Mouse (Mus musculus) heart, embryonic 10.5 days (tissue): ENCODE data around the gene Pigq. TPM values are rescaled to one million over a fixed set of nuclear protein-coding genes. Genes with fewer than 3 reads are reported as not detected.

Experiments
- DNase-seq: peaks from one replicate; pipeline ENCODE4 v3.0.0-alpha.2; 2017; ENCODE audit warnings: low spot score
- H3K27ac ChIP-seq: fragments of 300-500 bp; sonication (generic); 2 replicates; pipeline ENCODE4 v1.5.1; 2016; ENCODE audit warnings: mild to moderate bottlenecking
- H3K27me3 ChIP-seq: fragments of 300-500 bp; sonication (generic); 2 replicates; pipeline ENCODE4 v1.6.1; 2016; ENCODE audit warnings: mild to moderate bottlenecking; ENCODE audit not compliant: poor library complexity, insufficient read depth, severe bottlenecking
- H3K36me3 ChIP-seq: fragments of 300-500 bp; sonication (generic); 2 replicates; pipeline ENCODE4 v1.6.1; 2016; ENCODE audit warnings: mild to moderate bottlenecking, moderate library complexity
- H3K4me1 ChIP-seq: fragments of 300-500 bp; sonication (generic); 2 replicates; pipeline ENCODE4 v1.6.1; 2016; ENCODE audit warnings: mild to moderate bottlenecking
- H3K4me3 ChIP-seq: fragments of 300-500 bp; sonication (generic); 2 replicates; pipeline ENCODE4 v1.5.1; 2016; ENCODE audit warnings: mild to moderate bottlenecking, moderate library complexity
- H3K9me3 ChIP-seq: fragments of 300-500 bp; sonication (generic); 2 replicates; pipeline ENCODE4 v1.6.1; 2016; ENCODE audit warnings: mild to moderate bottlenecking, moderate library complexity
- WGBS: fragments of 180-500 bp; shearing (Covaris S2); methylation state at CpG from one replicate; pipeline ENCODE4 v1.1.7; 2016; 5-methylcytosine and 5-hydroxymethylcytosine counted together
- polyA plus RNA-seq: library from polyadenylated mRNA; unstranded; fragments of >200 nt; fragmentation: Nextera tagmentation; extraction: Ambion mirVana; gene quantifications from 2 replicates; pipeline ENCODE4 v1.2.1, GENCODE M21; 2016

Pigq gene
- polyA plus RNA-seq = 71.8 and 90.0 TPM in 2 replicates

DNA sequence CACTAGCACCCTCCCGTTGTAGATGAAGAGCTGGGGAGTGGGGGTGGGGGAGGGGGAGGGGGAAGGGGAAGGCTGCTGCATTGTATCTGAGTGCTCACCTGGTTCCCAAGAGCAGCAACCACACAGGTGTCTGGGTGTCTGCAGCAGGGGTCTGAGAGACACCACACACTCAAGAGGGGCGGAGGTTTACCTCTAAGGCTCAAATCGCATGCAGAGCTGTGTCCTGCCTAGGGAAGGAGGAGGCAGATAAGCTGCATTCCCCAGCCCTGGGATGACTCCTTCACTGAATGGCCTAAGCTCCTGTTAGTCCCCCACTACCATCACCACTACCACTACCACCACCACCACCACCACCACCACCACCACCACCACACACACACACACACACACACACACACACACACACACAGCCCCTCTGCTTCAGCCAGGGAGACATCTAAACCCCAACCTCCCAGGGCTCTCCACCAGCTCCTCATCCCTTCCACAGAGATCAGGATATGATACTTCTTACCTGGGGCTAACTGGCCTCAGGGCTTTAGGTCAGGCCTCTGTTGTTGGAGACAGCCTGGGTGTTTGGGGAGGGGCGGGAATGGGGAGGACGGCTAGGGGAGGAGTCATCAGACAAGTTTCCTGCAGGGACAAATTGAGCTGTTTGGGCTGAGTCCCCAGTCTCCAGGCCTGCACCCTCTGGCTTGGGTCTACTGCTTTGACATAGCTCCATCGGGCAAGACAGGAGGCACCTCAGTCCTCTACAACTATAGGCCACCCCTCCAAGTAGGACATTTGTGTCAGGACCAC is at the start of gene Pigq, which contains the start of gene Nhlrc4:
Gene Pigq (minus strand): TSS at position 571 of the 798 bp plus-strand sequence.
Gene Nhlrc4 (minus strand): TSS at position 596 of the 798 bp plus-strand sequence.
- Histone ChIP-seq H3K4me3 (peak within 1 kb of the TSS; percentile 1; the same call in 1 of the 2 replicates), H3K27ac (peak within 1 kb of the TSS; percentile 75)

DNA sequence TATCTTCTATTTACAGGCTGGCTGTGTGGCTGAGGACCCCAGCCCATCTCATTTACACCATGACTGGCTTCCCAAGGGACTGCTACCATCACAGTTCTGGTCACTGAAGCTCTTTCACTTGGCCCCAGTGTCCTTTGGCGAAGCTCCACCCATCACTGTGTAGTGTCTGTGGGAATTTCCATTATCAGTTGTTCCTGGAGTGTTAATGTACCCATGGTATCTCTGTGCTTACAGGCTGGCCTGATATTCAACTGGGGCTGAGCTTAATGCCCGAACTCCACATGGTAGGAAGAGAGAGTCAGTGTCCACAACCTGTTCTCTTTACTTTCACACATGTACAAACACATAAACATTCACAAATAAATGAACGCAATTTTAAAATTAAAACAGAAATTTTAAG is 48.8 kb upstream of the Pigq start:
- no peak for DNase-seq
- Histone ChIP-seq H3K9me3 (no peaks in the 10 kb centered on the region), H3K4me3 (no peak overlapping the region), H3K36me3 (peaks cover 84% of the 10 kb centered on the region), H3K4me1 (no peaks in the 10 kb centered on the region), H3K27ac (no peak overlapping the region), H3K27me3 (no peaks in the 10 kb centered on the region)
- 64% methylated on average over 3 of the region's 3 CpGs for WGBS

More for the DNA sequence above, at the start of gene Pigq, which contains the start of gene Nhlrc4:
- peaks cover 25% of the 10 kb centered on the region for H3K27me3 ChIP-seq
- DNase-seq = no peak
- H3K36me3 ChIP-seq = no peaks in the 10 kb centered on the region
- peaks cover 48% of the 10 kb centered on the region for H3K4me1 ChIP-seq
- 40% methylated on average over 5 of the region's 6 CpGs for WGBS
- H3K9me3 ChIP-seq = no peaks in the 10 kb centered on the region

DNA sequence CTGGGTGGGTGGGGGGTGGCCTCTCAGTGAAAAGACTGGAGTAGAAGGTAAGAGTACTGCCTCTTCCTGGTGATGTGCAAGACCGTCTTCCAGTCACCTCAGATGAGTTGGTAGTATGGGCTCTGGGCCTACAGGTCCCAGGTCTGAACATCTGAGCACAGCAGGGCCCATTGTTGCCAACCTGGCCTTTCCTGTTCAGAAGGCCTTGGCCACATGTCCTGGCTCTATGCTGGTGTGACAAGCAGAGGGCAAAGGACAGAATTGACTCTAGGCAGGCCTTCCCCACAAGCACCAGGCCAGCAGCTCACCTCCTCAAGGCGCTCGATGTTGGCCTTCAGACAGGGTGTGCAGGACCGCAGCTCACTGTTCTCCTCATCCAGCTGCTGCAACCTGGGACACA is 47.5 kb upstream of the Pigq start:
- Histone ChIP-seq H3K27me3 (no peaks in the 10 kb centered on the region), H3K27ac (no peak overlapping the region), H3K36me3 (peaks cover 78% of the 10 kb centered on the region), H3K9me3 (no peaks in the 10 kb centered on the region), H3K4me1 (no peaks in the 10 kb centered on the region), H3K4me3 (no peak overlapping the region)
- no peak for DNase-seq
- WGBS = 96% methylated on average over 4 of the region's 4 CpGs

DNA sequence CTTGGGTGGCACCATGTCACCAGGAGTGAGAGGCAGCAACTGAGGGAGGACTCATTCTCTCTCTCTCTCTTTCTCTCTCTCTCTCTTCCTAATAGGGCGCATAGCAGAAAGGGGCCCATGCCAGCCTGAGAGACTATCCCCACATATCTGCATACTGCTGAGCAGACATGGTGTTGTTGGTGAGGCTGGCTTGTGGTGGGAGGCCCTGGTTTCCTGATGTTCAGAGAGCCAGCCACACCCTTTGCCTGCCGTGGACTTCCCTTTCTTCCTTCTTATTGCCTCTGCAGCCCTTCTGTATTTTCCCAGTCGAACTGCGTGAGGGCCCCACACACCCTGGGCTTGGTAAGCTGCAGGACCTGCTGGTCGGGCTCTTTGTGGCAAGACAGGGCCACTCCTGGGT is 45.6 kb upstream of the Pigq start:
- no peaks in the 10 kb centered on the region for H3K9me3 ChIP-seq
- no peak for DNase-seq
- H3K27ac ChIP-seq = no peak overlapping the region
- no peaks in the 10 kb centered on the region for H3K27me3 ChIP-seq
- peaks cover 62% of the 10 kb centered on the region for H3K36me3 ChIP-seq
- no peak overlapping the region for H3K4me3 ChIP-seq
- no peaks in the 10 kb centered on the region for H3K4me1 ChIP-seq
- WGBS = 86% methylated on average over 5 of the region's 5 CpGs

DNA sequence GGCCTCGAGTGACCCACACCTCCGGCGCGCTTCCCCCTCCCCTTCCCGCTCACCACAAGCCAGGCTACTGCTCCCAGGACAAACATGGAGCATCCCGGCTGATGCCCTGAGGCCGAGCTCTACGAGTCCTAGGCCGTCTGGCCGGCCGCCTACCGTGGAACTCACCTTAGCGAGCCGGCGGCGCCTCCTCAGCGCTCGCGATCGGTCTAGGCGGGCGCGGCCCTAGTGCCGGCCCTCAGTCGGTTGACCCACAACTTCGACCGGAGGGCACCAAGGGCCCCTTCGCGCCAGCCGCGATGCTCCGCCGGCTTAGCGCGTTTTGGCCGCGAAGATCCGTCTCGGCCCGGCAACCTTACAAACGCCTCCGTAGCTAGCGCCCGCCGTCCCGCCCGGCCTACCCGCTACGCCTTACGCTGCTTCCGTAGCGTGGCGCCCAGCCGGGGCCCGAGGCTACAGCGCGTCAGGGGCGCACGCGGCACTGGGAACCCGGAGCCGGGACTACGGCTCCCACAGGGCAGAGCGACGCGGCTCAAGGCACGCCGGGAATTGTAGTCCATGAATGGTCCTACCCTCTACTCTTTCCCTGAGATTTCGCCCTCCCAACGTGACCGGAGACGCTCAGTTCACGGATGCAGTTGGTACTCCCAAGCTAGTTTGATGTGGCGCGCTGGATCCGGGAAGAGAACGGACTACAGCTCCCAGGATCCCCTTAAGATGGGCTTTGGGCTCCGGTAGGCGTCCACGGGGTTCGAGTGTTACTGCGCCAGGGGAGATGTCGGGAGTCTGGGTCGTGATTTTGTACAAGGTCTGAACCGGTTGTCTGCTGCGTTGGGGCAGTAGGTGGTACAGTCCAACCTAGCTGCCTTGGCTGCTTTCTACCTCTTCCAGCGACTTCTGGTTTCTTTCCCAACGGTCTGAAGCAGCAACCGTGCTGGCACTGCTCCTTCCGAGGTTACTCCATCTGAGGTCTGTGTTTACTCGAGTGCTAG is 40.9 kb upstream of the Pigq start, which contains the start of gene Capn15:
Gene Capn15 (minus strand): TSS at position 491 of the 989 bp plus-strand sequence.
- peak within 1 kb of the TSS; percentile 92 for H3K27ac ChIP-seq

DNA sequence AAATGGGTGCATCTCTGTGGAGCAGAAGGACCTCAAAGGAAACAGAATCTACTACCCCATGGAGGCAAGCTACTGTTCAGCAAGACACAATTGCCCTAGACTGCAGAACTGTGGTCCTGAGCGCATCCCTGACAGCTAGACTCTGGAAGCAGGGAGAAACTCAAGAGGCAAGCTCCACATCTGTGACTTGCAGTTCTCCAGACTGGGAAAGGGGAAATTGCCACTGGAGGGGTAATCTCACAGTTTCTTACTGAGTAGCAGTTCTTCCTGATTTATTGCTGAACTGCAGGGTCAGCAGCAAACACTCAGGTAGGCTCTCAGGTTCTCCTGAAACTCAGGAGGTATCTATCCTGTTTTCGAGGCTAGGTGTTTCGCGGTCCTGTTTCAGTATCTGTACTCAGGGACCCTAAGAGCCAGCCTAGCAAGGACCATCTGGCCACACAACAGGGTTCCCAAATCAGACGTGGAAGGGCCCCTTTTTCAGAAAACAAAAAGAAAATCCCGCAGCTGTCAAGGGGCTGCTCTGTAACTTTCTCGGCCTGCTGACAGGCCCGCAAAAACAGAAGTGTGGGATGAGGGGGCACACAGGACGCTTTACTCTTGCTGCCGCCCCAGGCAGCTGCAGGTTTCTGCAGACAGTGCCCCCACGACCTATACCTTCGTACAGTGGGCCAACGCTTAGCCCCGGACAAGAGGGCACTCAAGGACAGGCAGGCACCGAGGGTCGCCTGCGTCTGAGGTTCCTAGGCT is 40.0 kb upstream of the Pigq start:
- H3K36me3 ChIP-seq = peaks cover 18% of the 10 kb centered on the region
- peaks cover 35% of the 10 kb centered on the region for H3K4me1 ChIP-seq
- H3K27me3 ChIP-seq = no peaks in the 10 kb centered on the region
- peak overlapping the region; percentile 84 for H3K4me3 ChIP-seq
- H3K27ac ChIP-seq = peak overlapping the region; percentile 92
- 15% methylated on average over 17 of the region's 17 CpGs for WGBS
- DNase-seq = no peak
- H3K9me3 ChIP-seq = no peaks in the 10 kb centered on the region

More for the DNA sequence above, 40.9 kb upstream of the Pigq start, which contains the start of gene Capn15:
- peak; percentile 97 for DNase-seq
- no peaks in the 10 kb centered on the region for H3K27me3 ChIP-seq
- H3K36me3 ChIP-seq = peaks cover 26% of the 10 kb centered on the region
- peaks cover 26% of the 10 kb centered on the region for H3K4me1 ChIP-seq
- H3K9me3 ChIP-seq = no peaks in the 10 kb centered on the region
- peak within 1 kb of the TSS; percentile 84 for H3K4me3 ChIP-seq
- under 1% methylated on average over 91 of the region's 91 CpGs for WGBS

DNA sequence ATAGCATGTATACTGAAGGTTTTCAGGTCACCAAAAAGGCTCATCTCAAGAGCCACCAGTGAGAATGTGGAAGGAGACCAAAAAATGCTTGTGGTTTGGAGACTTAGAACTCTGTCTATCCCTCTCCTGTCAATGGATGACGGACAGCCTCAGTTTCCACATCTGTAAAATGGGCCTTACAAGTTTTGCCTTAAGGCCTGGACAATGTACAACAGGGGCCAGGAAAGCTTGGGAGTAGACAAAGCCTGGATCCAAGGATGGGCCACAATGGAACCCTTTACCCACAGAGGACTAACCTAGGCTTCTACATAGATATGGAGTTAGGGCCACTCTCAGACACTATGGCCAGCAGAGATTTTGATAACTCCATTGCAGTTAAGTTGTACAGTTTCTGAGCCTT is 39.3 kb upstream of the Pigq start:
- Histone ChIP-seq H3K4me1 (peaks cover 38% of the 10 kb centered on the region), H3K9me3 (no peaks in the 10 kb centered on the region), H3K36me3 (peaks cover 13% of the 10 kb centered on the region; the same call in 1 of the 2 replicates), H3K4me3 (peak overlapping the region; percentile 84), H3K27ac (no peak overlapping the region), H3K27me3 (no peaks in the 10 kb centered on the region)
- 100% methylated on average over 1 of the region's 1 CpGs for WGBS
- no peak for DNase-seq

DNA sequence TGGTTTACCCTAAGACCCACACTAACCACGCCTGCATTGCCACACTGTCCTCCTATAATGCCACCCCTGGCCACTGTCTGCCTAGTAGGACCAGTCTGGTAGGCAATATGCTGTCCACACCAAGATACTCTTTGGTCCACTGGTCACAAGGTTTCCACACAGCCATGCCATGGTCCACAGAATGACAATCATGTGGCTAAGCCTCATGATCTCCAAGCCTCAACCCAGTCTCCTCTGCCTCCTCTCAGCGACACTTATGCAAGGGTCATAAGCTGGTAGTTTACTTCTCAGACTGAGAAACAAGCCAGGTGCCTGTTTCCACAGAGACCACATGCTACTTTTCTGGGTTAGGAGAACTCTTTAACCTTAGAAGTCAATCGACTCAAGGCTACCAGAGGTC is 38.2 kb upstream of the Pigq start:
- WGBS = 88% methylated on average over 3 of the region's 3 CpGs
- no peaks in the 10 kb centered on the region for H3K27me3 ChIP-seq

DNA sequence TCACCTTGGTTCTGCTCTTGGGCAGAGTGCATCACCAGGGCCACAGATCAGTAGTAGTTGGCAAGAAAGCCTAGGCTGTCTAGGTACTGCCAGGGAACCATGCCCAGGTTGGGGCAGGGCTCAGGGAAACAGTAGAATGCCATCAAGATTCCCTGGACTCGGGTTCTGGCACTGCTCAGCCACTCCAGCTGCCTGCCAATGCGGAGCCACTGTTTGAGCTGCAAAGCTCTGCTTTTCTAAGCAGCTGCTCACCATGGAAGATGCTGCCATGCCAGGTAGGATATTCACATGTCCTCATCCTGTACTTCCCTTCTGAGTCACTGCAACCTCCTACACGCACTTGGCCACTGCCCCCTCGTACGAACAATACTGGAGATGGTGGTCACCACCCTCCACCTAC is 36.1 kb upstream of the Pigq start:
- peaks cover 8% of the 10 kb centered on the region; the same call in 1 of the 2 replicates for H3K36me3 ChIP-seq
- H3K4me1 ChIP-seq = peaks cover 38% of the 10 kb centered on the region
- no peak for DNase-seq
- H3K27ac ChIP-seq = no peak overlapping the region
- no peak overlapping the region for H3K4me3 ChIP-seq
- 83% methylated on average over 5 of the region's 5 CpGs for WGBS
- no peaks in the 10 kb centered on the region for H3K27me3 ChIP-seq
- H3K9me3 ChIP-seq = no peaks in the 10 kb centered on the region

More for the DNA sequence above, 38.2 kb upstream of the Pigq start:
- Histone ChIP-seq H3K4me3 (no peak overlapping the region), H3K36me3 (peaks cover 8% of the 10 kb centered on the region; the same call in 1 of the 2 replicates), H3K27ac (no peak overlapping the region), H3K9me3 (no peaks in the 10 kb centered on the region), H3K4me1 (peaks cover 38% of the 10 kb centered on the region)
- no peak for DNase-seq

DNA sequence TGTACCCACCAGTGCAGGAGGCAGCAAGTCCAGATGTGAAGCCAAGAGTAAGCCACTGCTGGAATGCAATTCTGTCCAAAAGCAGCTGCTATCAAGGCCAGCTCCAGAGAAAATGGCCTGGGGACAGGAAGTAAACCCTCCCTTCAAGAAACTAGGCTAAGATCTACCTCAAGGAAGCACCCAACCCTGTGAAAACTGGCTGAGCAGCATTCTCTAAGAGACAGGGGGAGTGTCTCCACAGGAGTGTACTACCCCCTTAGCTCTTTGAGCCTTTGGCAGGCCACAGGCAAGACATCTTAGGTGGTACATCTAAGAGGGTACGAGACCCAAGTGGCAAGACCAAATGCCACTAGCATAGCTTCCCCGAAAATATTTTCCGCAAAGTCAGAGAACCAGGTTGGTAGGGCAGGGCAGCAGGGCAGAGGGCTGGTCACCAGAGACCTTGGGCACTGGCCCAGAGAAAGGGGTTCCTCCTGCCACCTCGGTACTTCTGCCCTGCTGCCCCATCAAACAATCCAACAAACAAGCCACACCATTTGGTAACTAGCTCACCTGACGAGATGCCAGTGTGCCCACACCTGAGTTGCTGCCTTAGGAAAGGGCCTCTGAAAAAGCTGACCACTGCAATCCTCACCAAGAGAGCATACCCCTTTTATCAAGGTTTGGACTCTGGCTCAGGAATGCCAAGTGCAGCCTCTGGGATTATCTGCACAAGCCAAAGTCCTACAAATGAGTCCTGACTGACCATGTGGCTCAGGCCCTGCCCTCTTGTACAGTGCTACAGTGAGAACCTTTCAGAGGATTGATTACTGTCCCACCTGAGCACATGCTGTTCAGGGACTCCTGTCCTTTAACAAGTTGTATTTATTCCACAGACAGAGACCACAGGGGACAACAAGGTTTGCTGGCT is 35.3 kb upstream of the Pigq start:
- Histone ChIP-seq H3K27ac (no peak overlapping the region), H3K4me1 (peaks cover 38% of the 10 kb centered on the region), H3K4me3 (no peak overlapping the region), H3K9me3 (no peaks in the 10 kb centered on the region), H3K36me3 (peaks cover 9% of the 10 kb centered on the region; the same call in 1 of the 2 replicates), H3K27me3 (no peaks in the 10 kb centered on the region)
- no peak for DNase-seq
- WGBS = 87% methylated on average over 5 of the region's 5 CpGs

DNA sequence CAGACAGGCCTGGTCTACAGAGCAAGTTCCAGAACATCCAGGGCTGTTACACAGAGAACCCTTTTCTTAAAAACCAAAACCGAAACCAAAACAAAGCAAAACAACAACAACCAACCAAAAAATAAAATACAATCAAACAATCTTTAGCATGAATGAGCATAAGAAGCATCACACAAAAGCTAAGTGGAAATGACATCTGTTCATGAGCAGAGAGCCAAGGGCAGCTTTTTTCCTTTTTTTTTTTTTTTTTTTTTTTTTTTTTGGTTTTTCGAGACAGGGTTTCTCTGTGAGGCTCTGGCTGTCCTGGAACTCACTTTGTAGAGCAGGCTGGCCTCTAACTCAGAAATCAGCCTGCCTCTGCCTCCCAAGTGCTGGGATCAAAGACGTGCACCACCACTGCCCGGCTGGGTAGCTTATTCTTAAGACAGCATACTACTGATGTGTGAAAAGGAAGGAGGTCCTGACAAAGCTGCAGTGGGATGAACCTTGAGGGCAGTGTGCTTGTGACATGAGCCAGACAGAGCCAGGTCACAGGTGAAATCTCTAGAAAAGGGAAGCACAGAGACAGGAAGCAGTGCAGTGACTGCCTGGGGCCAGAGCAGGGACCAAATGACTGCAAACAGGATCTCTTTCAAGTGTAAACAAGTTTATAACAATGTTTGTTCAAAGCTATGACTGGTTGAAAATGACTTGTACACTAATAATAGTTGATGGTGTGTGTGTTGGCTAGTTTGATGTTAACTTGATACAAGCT is 26.4 kb upstream of the Pigq start:
- WGBS = 84% methylated on average over 4 of the region's 4 CpGs
- Histone ChIP-seq H3K36me3 (peaks cover 17% of the 10 kb centered on the region; the same call in 1 of the 2 replicates), H3K27ac (no peak overlapping the region), H3K4me1 (peaks cover 7% of the 10 kb centered on the region), H3K27me3 (no peaks in the 10 kb centered on the region), H3K4me3 (no peak overlapping the region), H3K9me3 (no peaks in the 10 kb centered on the region)
- no peak for DNase-seq
